Mouse (Mus musculus) lung, postnatal 36 days (tissue): ENCODE results near the gene Ptprz1.
A peak's percentile ranks its signal among the peaks of the same experiment; 100 is the strongest.

Experiments
- DNase-seq: peaks from one replicate; pipeline ENCODE4 v3.0.0; 2022; ENCODE audit warnings: mixed read lengths

Ptprz1 gene

GRCm38 (mm10) chr6:22874781-22875613 is at the start of gene Ptprz1:
Gene Ptprz1 (plus strand): TSS chr6:22875502.
- no peak for DNase-seq

DNA sequence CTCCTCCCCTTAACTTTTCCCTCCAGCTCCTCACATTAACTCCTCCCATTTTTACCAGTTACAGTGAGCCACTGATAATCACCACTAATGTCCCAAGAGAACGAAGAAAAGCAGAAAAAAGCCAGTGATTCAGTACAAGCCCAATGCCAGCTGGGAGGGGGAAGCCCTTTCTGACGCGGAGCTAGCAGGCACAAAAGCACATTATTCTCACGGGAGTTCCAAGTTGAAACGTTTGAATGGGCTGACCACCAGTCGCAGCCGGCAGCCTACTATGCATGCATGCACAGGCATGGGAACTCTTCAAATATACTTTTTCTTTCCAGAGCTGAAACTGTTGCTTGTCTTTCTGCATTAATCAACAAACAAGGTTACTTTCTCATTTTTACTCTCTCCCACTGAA is 41.7 kb upstream of the Ptprz1 start:
- DNase-seq, result no peak

DNA sequence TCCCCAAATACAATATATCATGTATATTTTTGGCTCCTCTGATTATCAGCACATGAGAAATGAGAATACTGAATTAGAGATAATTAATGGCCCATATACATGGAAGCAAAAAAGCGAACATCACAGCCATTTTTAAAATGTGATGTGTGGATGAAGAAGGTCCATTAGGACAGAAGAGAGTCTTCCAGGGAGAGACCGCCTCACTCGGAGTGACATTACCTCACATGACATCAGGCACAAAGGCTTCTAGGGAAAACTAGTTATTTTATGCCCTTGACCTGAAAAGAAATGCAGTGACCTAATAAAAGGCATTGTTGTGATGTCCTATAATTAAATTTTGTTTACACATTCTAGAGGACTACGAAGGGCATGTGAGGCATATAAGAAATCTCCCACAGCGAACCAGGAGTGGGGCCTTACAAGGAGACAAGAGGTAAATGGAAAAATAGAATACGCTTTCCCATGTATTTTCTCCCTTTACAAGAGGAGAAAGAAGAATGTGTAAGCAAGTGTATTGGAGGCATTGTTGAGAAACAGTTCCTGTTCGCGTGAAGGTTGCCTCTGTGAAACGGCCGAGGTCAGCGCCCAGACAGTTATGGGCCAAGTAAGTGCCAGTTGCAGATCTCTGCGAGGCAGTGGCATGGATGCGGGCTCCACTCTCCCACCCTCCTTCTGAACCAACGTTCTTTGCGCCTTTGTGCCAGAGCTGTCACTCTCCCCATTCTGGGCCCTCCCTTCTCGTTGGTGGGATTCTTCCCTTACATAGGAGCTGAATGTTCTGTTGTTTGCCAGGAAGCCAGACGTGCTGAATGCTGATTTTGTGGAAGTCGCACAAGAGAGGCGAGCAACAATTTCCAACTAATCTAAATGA is 41.0 kb upstream of the Ptprz1 start:
- no peak for DNase-seq

GRCm38 (mm10) chr6:22875614-22876541 is 576 bp downstream of the Ptprz1 start:
- no peak for DNase-seq

DNA sequence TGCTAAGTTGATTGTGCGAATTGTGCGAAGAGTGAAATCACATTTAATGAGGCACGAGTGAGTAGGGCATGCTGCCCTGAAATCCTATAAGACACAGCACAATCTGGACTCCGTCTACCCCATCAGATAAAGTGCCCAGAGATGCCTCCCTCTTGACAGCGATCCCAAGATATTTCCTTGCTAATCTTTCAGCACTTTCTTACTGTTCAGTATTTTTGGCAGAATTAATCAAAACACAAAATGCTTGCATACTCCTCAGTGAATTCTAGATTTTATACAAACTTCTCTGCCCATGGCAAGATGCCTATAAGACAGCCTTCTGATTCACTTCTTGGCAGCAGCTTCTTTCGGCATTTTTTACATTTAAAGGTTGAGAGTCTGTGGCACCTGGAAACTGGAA is 12.7 kb downstream of the Ptprz1 start:
- DNase-seq, result no peak

- no peak for DNase-seq
Measured at GRCm38 (mm10) chr6:22889333-22889732, 14.0 kb downstream of the Ptprz1 start.

GRCm38 (mm10) chr6:22901983-22902382 is 26.7 kb downstream of the Ptprz1 start:
- no peak for DNase-seq

GRCm38 (mm10) chr6:22908510-22909256 is 33.4 kb downstream of the Ptprz1 start:
- DNase-seq, result no peak

GRCm38 (mm10) chr6:22909257-22909907 is 34.1 kb downstream of the Ptprz1 start:
- DNase-seq, result no peak

GRCm38 (mm10) chr6:22909908-22910260 is 34.6 kb downstream of the Ptprz1 start:
- no peak for DNase-seq

DNA sequence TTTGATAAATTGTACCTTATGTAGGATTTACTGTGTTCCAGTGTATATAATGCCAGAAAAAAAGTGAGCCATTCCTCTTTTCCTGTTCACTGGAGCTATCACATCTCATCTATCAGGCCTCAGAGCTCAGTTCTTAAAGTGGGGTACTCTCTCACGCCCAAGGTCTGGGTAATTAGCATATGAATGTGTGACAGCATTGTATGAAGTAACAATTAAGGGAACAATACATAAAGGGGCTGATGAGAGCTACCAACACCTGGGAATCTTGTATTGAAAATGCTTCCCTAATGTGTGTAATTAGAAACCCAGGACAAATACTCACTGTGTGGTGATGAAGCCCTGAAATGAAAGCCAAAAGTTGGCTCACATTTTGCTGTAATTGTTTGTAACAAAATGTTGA is 47.6 kb downstream of the Ptprz1 start:
- no peak for DNase-seq

DNA sequence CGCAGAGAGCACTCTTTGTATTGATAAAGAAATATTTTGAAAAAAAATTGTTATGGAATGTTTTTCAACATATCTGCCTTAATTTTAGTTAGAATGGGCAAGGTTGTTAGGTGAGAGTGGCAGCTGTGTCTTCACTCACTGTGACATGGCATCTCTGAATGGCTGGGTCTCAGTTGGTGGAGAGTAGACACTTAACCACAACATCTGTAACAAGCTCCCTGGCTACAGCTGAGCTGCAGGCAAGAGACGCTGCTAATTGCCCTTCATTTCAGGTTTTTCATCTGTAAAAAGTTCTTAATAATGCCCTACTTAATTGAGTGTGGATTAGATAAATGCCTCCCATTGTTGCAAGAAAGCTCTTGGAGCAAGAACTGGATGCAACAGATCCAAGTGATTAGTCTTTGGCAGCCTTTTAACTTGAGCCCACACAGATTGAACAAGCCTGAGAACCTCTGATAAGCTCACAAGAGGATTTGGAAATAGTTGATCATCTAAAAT is 57.5 kb downstream of the Ptprz1 start:
- no peak for DNase-seq

DNA sequence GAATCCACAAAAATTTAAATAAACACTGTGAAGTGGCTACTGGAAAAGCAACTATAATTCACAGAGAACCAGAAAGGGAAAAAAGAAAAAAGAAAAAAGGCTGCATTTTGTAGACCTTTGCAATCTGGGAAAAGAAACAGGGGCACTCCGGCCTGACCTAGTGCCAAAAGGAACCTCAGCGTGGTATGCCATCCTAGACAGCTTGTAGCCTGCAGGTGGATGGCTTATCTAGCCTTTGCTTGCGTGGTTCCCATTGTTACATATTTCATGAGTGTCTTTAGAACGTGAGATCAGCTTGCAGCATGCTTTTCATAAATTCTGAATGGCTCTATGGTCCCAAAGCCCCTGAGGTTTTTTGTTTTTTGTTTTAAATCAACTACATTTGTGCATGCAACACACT is 61.8 kb downstream of the Ptprz1 start:
- DNase-seq, result no peak

DNA sequence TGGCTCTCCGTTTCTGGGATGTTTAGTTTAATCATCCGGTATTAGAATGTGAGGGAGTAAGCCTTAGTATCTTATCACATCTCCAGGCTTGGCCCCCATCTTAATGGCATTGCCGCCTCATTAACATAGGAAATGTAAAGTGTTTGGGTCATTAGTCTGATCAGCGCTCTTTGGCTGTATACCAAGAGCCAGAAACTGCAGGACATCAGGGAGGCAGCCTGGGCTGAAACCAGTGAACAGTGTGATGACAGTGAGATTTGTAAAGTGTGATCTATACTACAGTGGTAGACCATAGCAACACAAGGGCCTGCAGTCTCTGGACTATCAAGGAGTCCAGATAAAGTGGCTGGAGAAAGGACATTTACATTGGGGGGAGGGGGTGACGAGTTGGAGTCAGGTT is 62.2 kb downstream of the Ptprz1 start:
- DNase-seq, result no peak

DNA sequence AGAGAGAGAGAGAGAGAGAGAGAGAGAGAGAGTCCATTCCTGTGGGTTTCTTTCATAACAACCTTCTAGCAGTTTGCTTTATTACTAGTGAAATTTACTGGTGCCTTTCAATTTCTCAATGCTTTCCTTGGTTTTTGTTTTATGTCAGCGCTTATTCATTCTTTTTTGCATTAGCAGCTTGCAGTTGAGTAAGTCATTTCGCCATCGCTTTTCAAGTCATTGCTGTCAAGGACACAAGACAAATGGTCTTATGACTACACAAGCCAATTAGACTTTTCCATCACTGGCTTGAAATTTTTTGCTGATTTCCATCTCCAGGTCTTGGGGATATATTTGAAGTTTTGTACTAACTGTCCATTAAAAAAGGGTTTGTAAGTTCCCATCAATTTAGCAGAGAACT is 68.9 kb downstream of the Ptprz1 start:
- no peak for DNase-seq

DNA sequence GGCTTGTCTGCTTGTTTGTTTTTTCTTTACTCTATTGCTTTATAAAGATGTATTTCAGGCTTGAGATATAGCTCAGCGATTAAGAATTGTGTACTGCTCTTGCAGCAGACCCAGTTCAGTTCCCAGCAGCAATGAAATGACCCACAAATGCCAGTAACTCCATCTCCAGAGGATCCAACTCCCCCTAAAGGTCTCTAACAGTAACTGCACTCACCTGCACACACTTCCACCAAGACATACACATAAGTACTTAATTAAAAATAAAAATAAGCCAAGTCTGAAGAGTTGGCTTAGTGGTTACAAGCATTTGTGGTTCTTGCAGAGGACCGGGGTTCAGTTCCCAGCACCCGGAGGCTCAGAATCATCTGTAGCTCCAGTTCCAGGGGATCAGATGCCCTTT is 88.1 kb downstream of the Ptprz1 start:
- no peak for DNase-seq

DNA sequence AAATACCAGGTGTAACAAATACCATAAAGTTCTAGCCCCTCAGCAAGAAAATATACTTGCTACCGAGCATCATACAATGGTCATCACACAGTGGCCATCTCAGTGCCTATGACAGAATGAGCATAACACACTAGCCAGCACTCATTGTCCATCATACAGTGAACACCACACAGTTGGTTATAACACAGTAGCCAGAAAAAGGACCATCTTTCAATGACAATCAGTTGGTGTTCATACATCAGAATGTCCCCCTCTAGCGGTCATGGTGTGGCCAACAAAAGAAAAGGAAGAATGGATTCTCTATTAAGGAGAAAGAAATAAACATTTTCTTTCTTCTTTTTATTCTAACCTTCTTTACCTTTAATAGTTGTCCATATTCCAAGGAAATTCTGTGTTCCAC is 92.8 kb downstream of the Ptprz1 start:
- peak; percentile 4 for DNase-seq

DNA sequence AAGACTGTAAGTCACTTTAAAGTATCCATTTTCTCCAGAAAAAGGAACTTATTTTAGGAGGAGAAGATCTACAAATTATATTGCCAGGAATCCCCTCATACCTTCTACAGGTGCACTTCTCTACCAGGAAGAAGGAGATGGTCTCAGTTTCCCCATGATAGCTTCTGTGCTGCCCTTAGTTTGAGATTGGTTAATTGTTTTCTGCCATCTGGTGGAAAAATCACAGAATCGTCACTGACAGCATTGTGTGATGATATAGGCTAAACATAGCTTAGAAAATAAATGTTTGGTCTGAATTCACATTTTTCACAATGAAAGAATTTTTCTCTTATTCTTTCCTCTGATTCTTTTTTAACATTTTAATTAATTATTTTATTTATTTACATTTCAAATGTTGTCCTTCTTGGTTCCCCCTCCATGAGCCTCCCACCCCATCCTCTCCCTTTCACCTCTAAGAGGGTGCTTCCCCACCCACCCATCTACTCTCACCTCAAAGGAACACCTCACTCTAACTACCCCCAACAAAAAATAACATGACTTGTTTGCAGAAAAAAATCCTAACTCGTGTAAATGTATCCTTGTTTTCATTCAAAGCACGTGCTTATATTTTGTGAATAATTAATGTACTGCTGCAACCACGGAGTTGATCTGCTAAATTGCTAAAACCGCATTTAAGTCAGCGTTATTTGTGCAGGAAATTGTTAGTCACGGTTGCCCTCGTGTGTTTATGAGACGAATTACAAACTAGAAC is 108.6 kb downstream of the Ptprz1 start:
- no peak for DNase-seq

DNA sequence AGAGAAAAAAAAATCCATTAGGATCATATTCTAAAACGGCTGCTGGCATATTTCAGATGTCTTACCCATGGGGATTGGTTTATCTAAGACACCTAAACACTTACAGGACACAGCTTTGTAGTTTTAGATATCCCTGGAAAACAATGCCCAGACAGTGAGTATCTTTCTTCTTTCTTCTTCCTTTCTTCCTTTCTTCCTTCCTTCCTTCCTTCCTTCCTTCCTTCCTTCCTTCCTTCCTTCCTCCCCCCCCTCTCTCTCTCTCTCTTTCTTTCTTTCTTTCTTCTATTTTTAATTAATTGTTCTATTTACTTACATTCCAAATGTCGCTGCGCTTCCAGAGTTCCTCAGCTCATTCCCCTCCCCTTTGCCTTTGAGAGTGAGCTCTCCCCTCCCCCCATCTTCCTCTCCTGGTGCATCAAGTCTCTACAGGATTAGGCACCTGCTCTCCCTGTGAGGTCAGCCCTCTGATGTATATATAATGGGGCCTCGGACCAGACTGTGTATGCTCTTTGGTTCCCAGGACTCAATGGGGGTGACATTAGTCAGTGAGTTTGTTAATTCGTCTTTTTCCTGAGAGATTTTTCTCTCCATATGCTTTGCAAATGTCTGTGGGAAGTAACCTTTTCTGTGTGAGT is 109.3 kb downstream of the Ptprz1 start:
- no peak for DNase-seq

DNA sequence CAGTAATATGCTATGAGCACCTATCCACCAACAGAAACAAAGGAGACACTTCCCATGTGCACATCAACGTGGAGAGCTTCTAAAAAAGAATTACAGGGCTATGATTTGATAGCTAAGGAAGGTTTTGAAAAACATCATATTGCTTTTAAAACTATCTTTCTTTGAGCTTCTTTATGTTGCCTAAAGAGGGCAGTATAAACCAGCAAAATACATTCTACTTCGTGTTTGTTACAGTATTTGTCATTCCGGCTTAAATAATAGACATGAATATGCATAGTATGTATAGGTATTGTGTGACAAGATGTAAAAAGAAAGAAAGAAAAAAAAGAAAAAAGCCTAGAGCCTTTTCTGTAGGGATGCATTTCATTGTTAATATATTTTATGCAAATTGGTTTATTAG is 127.8 kb downstream of the Ptprz1 start:
- no peak for DNase-seq
